Mouse (Mus musculus): Measurements from ENCODE around the gene Tmprss2. TPM values are rescaled to one million over a fixed set of nuclear protein-coding genes. Genes with fewer than 3 reads are reported as not detected.
"Not testable (repeated sequence)": the region's sequence is repeated elsewhere in the genome, so short reads cannot be mapped to it uniquely, and the experiment has no call there.

Gene Tmprss2
- polyA plus RNA-seq, 1 experiment from 2014 or later, result 4.7 TPM

DNA sequence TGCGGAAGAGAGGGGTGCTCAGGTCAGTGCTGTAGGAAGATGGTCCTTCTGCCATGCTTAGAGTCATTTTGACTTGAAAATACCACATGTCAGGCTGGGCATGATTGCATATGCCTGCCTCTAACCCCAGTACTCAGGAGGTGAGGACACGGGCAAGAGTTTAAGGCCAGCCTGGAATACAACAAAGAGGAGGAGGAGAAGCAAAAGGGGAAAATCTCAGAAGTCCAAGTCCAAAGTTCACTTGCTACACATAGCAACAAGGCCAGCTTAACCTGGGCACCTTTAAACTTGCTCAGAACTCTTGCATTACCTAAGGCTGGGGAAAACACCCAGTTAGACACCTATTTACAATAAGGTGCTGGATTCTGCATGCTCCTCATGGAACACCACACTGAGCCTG lies 19.5 kb downstream of the Tmprss2 start:
- Histone ChIP-seq H3K4me2 (no peak overlapping the region), H3K36me3 (replicated peaks) (no peaks in the 10 kb centered on the region), H3K4me3 (replicated peaks) (no peak overlapping the region), H3K4me1 (replicated peaks) (no peaks in the 10 kb centered on the region; the same call in 1 of the 2 replicates), H3K27me3 (no peaks in the 10 kb centered on the region), H3K9ac (no peak overlapping the region), H3K9me3 (replicated peaks) (no peaks in the 10 kb centered on the region), H3K27ac (replicated peaks) (no peak overlapping the region)
- ATAC-seq (ENCODE audit: insufficient read depth), result no peak
- 67% methylated on average over 2 of the region's 2 CpGs for WGBS (ENCODE audit: insufficient replicate concordance)

DNA sequence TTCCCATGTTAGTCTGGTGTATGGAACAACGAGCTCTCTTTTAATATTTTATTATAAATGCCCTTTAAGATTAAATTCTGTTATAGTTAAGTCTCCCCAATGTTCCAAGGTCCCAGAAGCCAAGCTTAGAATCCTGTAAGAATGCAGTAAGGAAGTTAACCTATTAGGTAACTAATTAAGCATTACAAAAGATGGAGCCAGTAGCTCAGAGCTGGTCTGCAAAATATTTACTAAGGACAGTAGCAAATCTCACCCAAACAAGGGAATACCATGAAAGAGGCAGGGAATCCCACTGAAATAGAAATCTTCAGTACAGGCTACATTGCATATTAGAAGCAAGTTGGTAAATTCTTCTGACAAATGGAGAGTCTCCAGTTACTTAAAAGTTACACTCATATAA lies 28.1 kb downstream of the Tmprss2 start:
- not testable (repeated sequence) for H3K36me3 ChIP-seq (replicated peaks); H3K4me3 ChIP-seq (replicated peaks); H3K9ac ChIP-seq; H3K4me2 ChIP-seq; H3K9me3 ChIP-seq (replicated peaks); H3K27me3 ChIP-seq; H3K4me1 ChIP-seq (replicated peaks); ATAC-seq (ENCODE audit: insufficient read depth); H3K27ac ChIP-seq (replicated peaks)
- 36% methylated on average over 1 of the region's 1 CpGs for WGBS (ENCODE audit: insufficient replicate concordance)

DNA sequence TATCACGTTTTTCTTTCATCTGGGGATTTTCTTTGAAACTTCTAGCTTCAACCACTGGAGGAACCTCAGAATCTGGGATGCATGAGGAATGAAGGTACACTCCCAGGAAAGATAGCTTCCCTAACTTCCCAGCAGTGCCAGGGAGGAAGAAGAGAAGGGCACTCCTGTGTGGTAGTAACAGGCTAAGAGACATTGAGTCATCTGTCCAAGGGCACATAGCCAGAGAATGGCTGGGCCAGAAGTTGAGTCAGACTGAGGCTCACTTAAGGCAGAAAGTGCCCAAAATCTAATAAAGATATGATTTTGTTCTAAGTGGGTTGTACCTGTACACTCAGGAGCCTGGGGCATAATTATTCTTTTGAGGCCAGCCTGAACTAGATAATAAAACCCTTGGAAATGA lies 41.6 kb downstream of the Tmprss2 start:
- Histone ChIP-seq H3K9ac (no peak overlapping the region), H3K4me2 (no peak overlapping the region), H3K4me1 (replicated peaks) (no peaks in the 10 kb centered on the region), H3K36me3 (replicated peaks) (no peaks in the 10 kb centered on the region; the same call in 1 of the 2 replicates), H3K27me3 (no peaks in the 10 kb centered on the region), H3K4me3 (replicated peaks) (no peak overlapping the region), H3K27ac (replicated peaks) (no peak overlapping the region), H3K9me3 (replicated peaks) (no peaks in the 10 kb centered on the region)
- ATAC-seq (ENCODE audit: insufficient read depth), result no peak
- WGBS (ENCODE audit: insufficient replicate concordance), result 31% methylated on average over 1 of the region's 1 CpGs

- Histone ChIP-seq H3K4me3 (replicated peaks) (no peak overlapping the region), H3K27ac (replicated peaks) (no peak overlapping the region), H3K9me3 (replicated peaks) (no peaks in the 10 kb centered on the region), H3K27me3 (no peaks in the 10 kb centered on the region), H3K4me2 (no peak overlapping the region), H3K36me3 (replicated peaks) (no peaks in the 10 kb centered on the region; the same call in 1 of the 2 replicates), H3K9ac (no peak overlapping the region), H3K4me1 (replicated peaks) (no peaks in the 10 kb centered on the region)
- WGBS (ENCODE audit: insufficient replicate concordance), result 52% methylated on average over 9 of the region's 9 CpGs
- ATAC-seq (ENCODE audit: insufficient read depth), result no peak
Observed at GRCm38 (mm10) chr16:97568662-97569061, 42.3 kb downstream of the Tmprss2 start.

- Histone ChIP-seq H3K4me1 (replicated peaks) (no peaks in the 10 kb centered on the region), H3K4me2 (no peak overlapping the region), H3K27ac (replicated peaks) (no peak overlapping the region), H3K27me3 (no peaks in the 10 kb centered on the region), H3K9me3 (replicated peaks) (no peaks in the 10 kb centered on the region), H3K36me3 (replicated peaks) (no peaks in the 10 kb centered on the region), H3K4me3 (replicated peaks) (no peak overlapping the region), H3K9ac (no peak overlapping the region)
- ATAC-seq (ENCODE audit: insufficient read depth), result no peak
- WGBS (ENCODE audit: insufficient replicate concordance), result 57% methylated on average over 4 of the region's 4 CpGs
Observed at GRCm38 (mm10) chr16:97544340-97544739, 66.7 kb downstream of the Tmprss2 start.

GRCm38 (mm10) chr16:97536859-97537258 lies 74.1 kb downstream of the Tmprss2 start:
- Histone ChIP-seq H3K4me2 (peak overlapping the region; percentile 53), H3K4me3 (replicated peaks) (no peak overlapping the region), H3K9me3 (replicated peaks) (no peaks in the 10 kb centered on the region), H3K27me3 (no peaks in the 10 kb centered on the region), H3K4me1 (replicated peaks) (peaks cover 23% of the 10 kb centered on the region), H3K9ac (no peak overlapping the region), H3K36me3 (replicated peaks) (no peaks in the 10 kb centered on the region), H3K27ac (replicated peaks) (no peak overlapping the region)
- ATAC-seq (ENCODE audit: insufficient read depth), result no peak
- 15% methylated on average over 1 of the region's 1 CpGs for WGBS (ENCODE audit: insufficient replicate concordance)

DNA sequence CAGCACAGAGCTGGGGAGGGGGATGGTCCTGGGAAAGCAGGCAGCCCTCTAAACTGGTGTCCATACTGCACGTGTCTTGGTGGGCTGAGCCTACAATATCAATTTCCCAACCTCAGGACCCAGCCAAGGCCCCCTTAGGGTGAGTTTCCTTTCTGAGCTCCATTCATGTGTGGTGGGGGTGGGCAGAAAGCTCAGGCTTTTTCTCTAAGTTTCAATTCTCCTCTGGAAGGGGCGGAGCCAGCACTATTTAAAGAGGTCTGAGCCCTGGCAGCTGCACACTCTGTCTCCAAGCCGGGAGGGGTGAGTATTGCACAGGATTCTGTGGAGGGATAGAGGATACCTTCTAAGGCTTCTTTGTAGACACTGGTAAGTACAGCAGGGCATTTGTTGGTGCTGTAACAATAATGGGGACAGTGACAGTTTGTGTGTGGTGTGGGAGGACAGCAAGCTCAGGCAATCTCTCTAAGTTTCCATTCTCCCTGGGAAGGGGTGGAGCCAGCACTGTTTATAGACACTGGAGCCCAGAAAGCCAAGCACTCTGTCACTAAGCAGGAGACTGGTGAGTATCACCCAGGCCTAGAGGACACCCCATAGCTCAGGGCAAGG lies 75.1 kb downstream of the Tmprss2 start:
- Histone ChIP-seq H3K4me3 (replicated peaks) (peak overlapping the region; percentile 25), H3K4me2 (peak overlapping the region; percentile 53), H3K4me1 (replicated peaks) (peaks cover 23% of the 10 kb centered on the region), H3K9me3 (replicated peaks) (no peaks in the 10 kb centered on the region), H3K27ac (replicated peaks) (peak overlapping the region; percentile 82), H3K9ac (no peak overlapping the region), H3K36me3 (replicated peaks) (no peaks in the 10 kb centered on the region), H3K27me3 (no peaks in the 10 kb centered on the region)
- peak; percentile 47 for ATAC-seq (ENCODE audit: insufficient read depth)
- WGBS (ENCODE audit: insufficient replicate concordance), result 13% methylated on average over 3 of the region's 3 CpGs

DNA sequence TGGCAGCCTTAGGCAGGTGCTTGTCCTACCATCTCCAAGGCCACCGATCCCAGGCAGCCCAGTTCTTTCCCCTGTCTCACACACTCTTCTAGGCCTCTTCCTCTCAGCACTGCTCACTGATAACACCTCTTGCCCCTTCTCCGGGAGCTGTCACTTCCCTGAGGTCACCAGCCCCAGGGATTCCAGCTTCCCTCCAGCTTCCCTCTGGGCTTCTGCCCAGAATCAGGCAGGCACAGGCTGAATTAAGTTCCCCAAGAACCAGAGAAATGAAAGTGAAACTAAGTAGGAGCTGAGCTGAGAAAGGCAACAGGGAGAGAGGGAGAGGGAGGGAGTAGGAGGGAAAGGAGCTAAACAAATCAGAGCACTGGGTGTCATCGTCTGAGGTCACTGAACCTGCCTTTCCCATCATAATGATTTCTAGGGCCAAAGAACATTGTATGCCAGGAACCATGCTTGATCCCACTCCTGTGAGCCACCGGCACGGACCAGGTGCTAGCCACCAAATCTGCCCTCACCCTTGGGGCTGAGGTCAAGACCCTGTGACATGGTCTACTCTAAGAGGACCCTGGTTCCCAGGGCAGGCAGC lies 76.0 kb downstream of the Tmprss2 start:
- WGBS (ENCODE audit: insufficient replicate concordance), result 20% methylated on average over 5 of the region's 5 CpGs
- Histone ChIP-seq H3K9ac (no peak overlapping the region), H3K4me3 (replicated peaks) (peak overlapping the region; percentile 21), H3K4me1 (replicated peaks) (peaks cover 23% of the 10 kb centered on the region), H3K27ac (replicated peaks) (peak overlapping the region; percentile 82), H3K4me2 (peak overlapping the region; percentile 53), H3K36me3 (replicated peaks) (no peaks in the 10 kb centered on the region), H3K9me3 (replicated peaks) (no peaks in the 10 kb centered on the region), H3K27me3 (no peaks in the 10 kb centered on the region)
- ATAC-seq (ENCODE audit: insufficient read depth), result peak; percentile 66

GRCm38 (mm10) chr16:97534448-97534847 lies 76.5 kb downstream of the Tmprss2 start:
- no peaks in the 10 kb centered on the region for H3K27me3 ChIP-seq
- H3K4me3 ChIP-seq (replicated peaks), result peak overlapping the region; percentile 21
- peaks cover 23% of the 10 kb centered on the region for H3K4me1 ChIP-seq (replicated peaks)
- H3K9me3 ChIP-seq (replicated peaks), result no peaks in the 10 kb centered on the region
- no peaks in the 10 kb centered on the region for H3K36me3 ChIP-seq (replicated peaks)
- H3K27ac ChIP-seq (replicated peaks), result peak overlapping the region; percentile 82
- WGBS (ENCODE audit: insufficient replicate concordance), result 20% methylated on average over 1 of the region's 1 CpGs
- no peak overlapping the region for H3K9ac ChIP-seq
- peak overlapping the region; percentile 53 for H3K4me2 ChIP-seq
- no peak for ATAC-seq (ENCODE audit: insufficient read depth)

- no peak overlapping the region for H3K9ac ChIP-seq
- H3K27ac ChIP-seq (replicated peaks), result no peak overlapping the region
- no peaks in the 10 kb centered on the region for H3K27me3 ChIP-seq
- H3K4me1 ChIP-seq (replicated peaks), result peaks cover 23% of the 10 kb centered on the region
- 65% methylated on average over 5 of the region's 5 CpGs for WGBS (ENCODE audit: insufficient replicate concordance)
- H3K9me3 ChIP-seq (replicated peaks), result no peaks in the 10 kb centered on the region
- H3K4me3 ChIP-seq (replicated peaks), result no peak overlapping the region
- no peaks in the 10 kb centered on the region for H3K36me3 ChIP-seq (replicated peaks)
- ATAC-seq (ENCODE audit: insufficient read depth), result no peak
- no peak overlapping the region for H3K4me2 ChIP-seq
Observed at GRCm38 (mm10) chr16:97533751-97534150, 77.2 kb downstream of the Tmprss2 start.

DNA sequence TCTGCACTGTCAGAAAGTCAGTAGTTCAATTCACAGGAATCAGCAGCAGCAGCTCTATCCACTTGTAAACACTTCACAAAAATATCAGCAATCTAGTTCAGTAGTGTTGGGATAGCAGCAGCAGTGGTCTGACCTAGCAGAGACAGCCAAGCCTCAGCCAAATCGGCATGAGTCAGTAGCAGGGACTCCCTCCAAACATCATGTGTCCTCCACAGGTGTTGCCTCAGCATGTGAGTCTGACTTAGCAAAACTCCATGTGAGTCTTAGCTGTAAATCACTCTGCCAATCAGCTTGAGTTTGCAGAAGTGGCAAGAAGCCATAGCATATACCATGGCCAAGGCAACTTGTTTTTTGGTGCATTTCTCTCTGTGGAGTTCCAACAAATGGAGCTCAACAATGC lies 77.9 kb downstream of the Tmprss2 start:
- no peaks in the 10 kb centered on the region for H3K9me3 ChIP-seq (replicated peaks)
- ATAC-seq (ENCODE audit: insufficient read depth), result no peak
- H3K4me3 ChIP-seq (replicated peaks), result no peak overlapping the region
- peaks cover 23% of the 10 kb centered on the region for H3K4me1 ChIP-seq (replicated peaks)
- no peak overlapping the region for H3K4me2 ChIP-seq
- 72% methylated on average over 1 of the region's 1 CpGs for WGBS (ENCODE audit: insufficient replicate concordance)
- H3K27ac ChIP-seq (replicated peaks), result no peak overlapping the region
- no peak overlapping the region for H3K9ac ChIP-seq
- H3K27me3 ChIP-seq, result no peaks in the 10 kb centered on the region
- H3K36me3 ChIP-seq (replicated peaks), result no peaks in the 10 kb centered on the region

DNA sequence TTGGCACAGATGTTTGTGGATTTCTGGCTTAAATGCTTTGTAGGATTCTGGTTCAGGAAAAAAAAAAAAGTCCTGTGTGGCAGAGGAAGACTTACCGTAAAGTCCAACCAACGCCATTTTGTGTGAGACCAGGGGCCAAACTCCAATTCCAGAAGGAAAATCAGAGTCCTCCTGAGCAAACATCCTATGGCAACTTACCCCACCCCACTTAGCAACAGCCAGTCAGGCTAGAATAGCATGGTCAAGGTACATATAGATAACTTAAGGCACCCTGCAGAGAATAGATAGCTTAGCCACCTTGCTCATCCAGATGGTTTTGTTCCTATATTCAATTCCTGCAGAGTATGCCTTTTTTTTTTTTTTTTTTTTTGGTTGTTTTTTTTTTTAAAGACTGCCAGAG lies 81.8 kb downstream of the Tmprss2 start:
- Histone ChIP-seq H3K36me3 (replicated peaks) (no peaks in the 10 kb centered on the region), H3K9me3 (replicated peaks) (no peaks in the 10 kb centered on the region), H3K4me1 (replicated peaks) (peaks cover under 1% of the 10 kb centered on the region; the same call in 1 of the 2 replicates), H3K27me3 (no peaks in the 10 kb centered on the region), H3K27ac (replicated peaks) (no peak overlapping the region), H3K9ac (no peak overlapping the region), H3K4me3 (replicated peaks) (no peak overlapping the region), H3K4me2 (no peak overlapping the region)
- ATAC-seq (ENCODE audit: insufficient read depth), result no peak
- WGBS (ENCODE audit: insufficient replicate concordance), result 74% methylated on average over 2 of the region's 2 CpGs
